Mouse (Mus musculus) neutrophil, adult 65 days (primary cell): ENCODE data around the gene Col23a1. TPM values are rescaled to one million over a fixed set of nuclear protein-coding genes. Genes with fewer than 3 reads are reported as not detected.

Source experiments
- total RNA-seq: library from RNA; stranded (reverse); gene quantifications from 2 replicates; pipeline ENCODE4 v1.2.4, GENCODE M21; 2023

Col23a1 gene
- 0.51 and 0.61 TPM in 2 replicates for total RNA-seq

GRCm38 (mm10) chr11:51289564-51290041 lies at the start of gene Col23a1:
Gene Col23a1, plus strand, starts transcription at chr11:51289920.

GRCm38 (mm10) chr11:51261680-51262219 lies 28.0 kb upstream of the Col23a1 start, which contains the start of gene Clk4:
Gene Clk4, plus strand, starts transcription at chr11:51261730.

GRCm38 (mm10) chr11:51262342-51263285 lies 27.1 kb upstream of the Col23a1 start, which contains the start of gene BC049762:
Gene BC049762, minus strand, starts transcription at chr11:51263046.

GRCm38 (mm10) chr11:51584431-51585248 lies 294.9 kb downstream of the Col23a1 start, which contains the start of gene Phykpl:
Gene Phykpl, plus strand, starts transcription at chr11:51584757.

GRCm38 (mm10) chr11:51606447-51607095 lies 316.9 kb downstream of the Col23a1 start, which contains the start of gene Hnrnpab:
Gene Hnrnpab, minus strand, starts transcription at chr11:51606847.

GRCm38 (mm10) chr11:51619409-51620060 lies 329.8 kb downstream of the Col23a1 start, which contains the start of gene Nhp2:
Gene Nhp2, plus strand, starts transcription at chr11:51619735.

Other genes starting within 250 kb of the Col23a1 start
- gene Olfr1375, start 241.8 kb upstream of the Col23a1 start, total RNA-seq = not detected in 2 replicates
- not detected in 2 replicates for gene Zfp354a, start 230.7 kb upstream of the Col23a1 start, total RNA-seq
- gene Gm12569, start 69.4 kb upstream of the Col23a1 start, total RNA-seq = not detected in 2 replicates
- 264 and 321 TPM in 2 replicates for gene Clk4, start 28.2 kb upstream of the Col23a1 start, total RNA-seq
- gene BC049762, start 26.9 kb upstream of the Col23a1 start, total RNA-seq = 1.6 TPM in 1 of 2 replicates, not detected in the other